Mouse (Mus musculus) small intestine, adult 2 months (tissue): ENCODE measurements around the gene Acvr1. TPM values are rescaled to one million over a fixed set of nuclear protein-coding genes. Genes with fewer than 3 reads are reported as not detected.
A peak's percentile ranks its signal among the peaks of the same experiment; 100 is the strongest.

ENCODE experiments used
- H3K27ac ChIP-seq: fragments of 200-500 bp; 2 replicates; pipeline ENCODE4 v1.5.1; 2012; ENCODE audit warnings: low read depth, low read length, control low read depth, inconsistent platforms; ENCODE audit not compliant: insufficient read depth
- H3K27me3 ChIP-seq: fragments of 200-500 bp; 2 replicates; pipeline ENCODE4 v1.6.1; 2012; ENCODE audit warnings: mild to moderate bottlenecking, moderate library complexity, low read length, inconsistent platforms; ENCODE audit not compliant: control insufficient read depth, insufficient read depth
- H3K36me3 ChIP-seq: fragments of 200-500 bp; 2 replicates; pipeline ENCODE4 v1.6.1; 2012; ENCODE audit warnings: mild to moderate bottlenecking, low read length, control low read depth, inconsistent platforms; ENCODE audit not compliant: control insufficient read depth, insufficient read depth
- H3K4me1 ChIP-seq: fragments of 200-500 bp; 2 replicates; pipeline ENCODE4 v1.6.1; 2012; ENCODE audit warnings: low read length, inconsistent platforms, mixed read lengths; ENCODE audit not compliant: control insufficient read depth, insufficient read depth, insufficient read length
- H3K4me3 ChIP-seq: fragments of 200-500 bp; 2 replicates; pipeline ENCODE4 v1.5.1; 2012; ENCODE audit warnings: low read depth, mild to moderate bottlenecking, control low read depth, inconsistent platforms, low read length, moderate library complexity
- CTCF ChIP-seq: fragments of 200-500 bp; IDR thresholded peaks from 2 replicates; pipeline ENCODE4 v1.5.1; 2012; ENCODE audit warnings: low read depth, mild to moderate bottlenecking, control low read depth, inconsistent platforms, low read length, moderate library complexity, mixed read lengths; ENCODE audit not compliant: insufficient replicate concordance, insufficient read length; ENCODE audit errors: extremely low read depth
- POLR2A ChIP-seq: fragments of 200-500 bp; IDR thresholded peaks from 2 replicates; pipeline ENCODE4 v1.6.1; 2012; ENCODE audit warnings: low read depth, mild to moderate bottlenecking, control low read depth, inconsistent platforms, low read length, moderate library complexity
- WGBS: fragments of 180-500 bp; shearing (Covaris S2); methylation state at CpG from one replicate; pipeline ENCODE4 v1.1.7; 2018; 5-methylcytosine and 5-hydroxymethylcytosine counted together
- polyA plus RNA-seq: library from polyadenylated mRNA; depleted of rRNA; stranded (reverse); fragments of >200 nt; gene quantifications from 2 replicates; pipeline ENCODE4 v1.2.3, GENCODE M21; 2012

The Acvr1 gene
- polyA plus RNA-seq, 1 experiment = 3.1 TPM

DNA sequence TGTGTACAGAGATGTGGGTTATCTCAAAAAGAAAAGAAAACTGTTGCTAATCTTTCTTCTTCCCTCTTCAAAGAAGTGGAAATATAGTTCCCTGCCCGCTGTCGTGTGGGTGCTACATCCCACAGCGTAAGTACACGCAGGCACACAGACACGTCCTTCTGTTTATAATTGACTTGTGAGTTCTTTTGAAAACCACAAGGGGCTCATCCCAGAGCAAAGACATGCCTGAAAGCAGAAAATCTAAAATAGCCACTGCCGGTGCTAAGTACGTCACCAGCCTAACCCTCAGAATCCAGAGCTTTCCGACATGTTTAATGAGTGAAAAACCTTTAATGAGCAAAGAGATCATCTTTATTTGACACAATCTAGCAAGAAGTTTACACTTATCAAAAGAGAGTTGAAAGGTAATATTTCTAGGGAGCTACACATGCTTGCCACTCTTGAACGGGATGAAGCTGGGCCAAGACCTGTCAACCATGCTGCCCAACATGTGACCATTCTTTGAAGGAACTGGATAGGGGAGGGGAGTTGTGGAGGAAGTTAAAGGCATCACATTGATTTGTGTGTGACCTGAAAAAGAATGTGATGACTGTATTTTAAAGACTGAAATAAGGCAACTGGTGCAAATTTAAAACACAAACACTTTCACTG, 85.4 kb downstream of the Acvr1 start:
- no peaks in the 10 kb centered on the region for H3K36me3 ChIP-seq
- H3K4me3 ChIP-seq = no peak overlapping the region
- H3K4me1 ChIP-seq = peaks cover 19% of the 10 kb centered on the region; the same call in 1 of the 2 replicates
- 80% methylated on average over 9 of the region's 9 CpGs for WGBS
- no peaks in the 10 kb centered on the region for H3K27me3 ChIP-seq
- TF ChIP-seq POLR2A = no peak
- TF ChIP-seq CTCF = no peak
- no peak overlapping the region for H3K27ac ChIP-seq

DNA sequence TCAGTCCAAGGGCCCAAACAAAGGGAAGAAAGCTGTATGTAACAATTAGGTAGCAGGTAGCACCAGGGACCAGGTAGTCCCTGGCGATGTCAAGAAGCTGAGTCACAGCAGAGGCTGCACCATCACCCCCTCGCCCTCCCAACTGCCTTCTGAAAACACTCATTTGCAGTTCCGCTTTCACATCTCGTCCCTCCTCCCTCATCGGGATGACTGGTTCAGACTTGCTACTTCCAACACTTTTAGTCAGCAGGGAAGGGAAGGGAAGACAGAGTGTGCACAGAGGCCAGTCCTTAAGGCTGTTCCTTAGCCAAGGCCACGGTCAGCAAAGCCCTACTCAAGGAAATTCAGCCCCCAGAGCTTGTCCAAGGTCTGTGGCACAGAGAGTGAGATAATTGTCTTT, 86.2 kb downstream of the Acvr1 start:
- H3K27me3 ChIP-seq = no peaks in the 10 kb centered on the region
- TF ChIP-seq CTCF (no peak), POLR2A (no peak)
- peaks cover 6% of the 10 kb centered on the region for H3K36me3 ChIP-seq
- 74% methylated on average over 6 of the region's 6 CpGs for WGBS
- peaks cover 13% of the 10 kb centered on the region; the same call in 1 of the 2 replicates for H3K4me1 ChIP-seq
- H3K27ac ChIP-seq = no peak overlapping the region
- no peak overlapping the region for H3K4me3 ChIP-seq

- Histone ChIP-seq H3K27ac (no peak overlapping the region), H3K27me3 (no peaks in the 10 kb centered on the region), H3K4me3 (no peak overlapping the region), H3K4me1 (peaks cover 4% of the 10 kb centered on the region; the same call in 1 of the 2 replicates), H3K36me3 (peaks cover 9% of the 10 kb centered on the region)
- WGBS = 88% methylated on average over 10 of the region's 10 CpGs
- no peak for TF ChIP-seq CTCF
- TF ChIP-seq POLR2A = no peak
Measured at GRCm38 (mm10) chr2:58479536-58479935, 87.4 kb downstream of the Acvr1 start.

- Histone ChIP-seq H3K27ac (no peak overlapping the region), H3K4me3 (no peak overlapping the region), H3K36me3 (peaks cover 14% of the 10 kb centered on the region), H3K4me1 (no peaks in the 10 kb centered on the region), H3K27me3 (no peaks in the 10 kb centered on the region)
- WGBS = 90% methylated on average over 4 of the region's 4 CpGs
- TF ChIP-seq POLR2A (no peak), CTCF (no peak)
Measured at GRCm38 (mm10) chr2:58478144-58478543, 88.8 kb downstream of the Acvr1 start.

GRCm38 (mm10) chr2:58476956-58477715, 89.8 kb downstream of the Acvr1 start:
- WGBS = 58% methylated on average over 12 of the region's 12 CpGs
- H3K27me3 ChIP-seq = no peaks in the 10 kb centered on the region
- TF ChIP-seq CTCF = peak; percentile 70; the same call in 1 of the 2 replicates
- no peak for TF ChIP-seq POLR2A

DNA sequence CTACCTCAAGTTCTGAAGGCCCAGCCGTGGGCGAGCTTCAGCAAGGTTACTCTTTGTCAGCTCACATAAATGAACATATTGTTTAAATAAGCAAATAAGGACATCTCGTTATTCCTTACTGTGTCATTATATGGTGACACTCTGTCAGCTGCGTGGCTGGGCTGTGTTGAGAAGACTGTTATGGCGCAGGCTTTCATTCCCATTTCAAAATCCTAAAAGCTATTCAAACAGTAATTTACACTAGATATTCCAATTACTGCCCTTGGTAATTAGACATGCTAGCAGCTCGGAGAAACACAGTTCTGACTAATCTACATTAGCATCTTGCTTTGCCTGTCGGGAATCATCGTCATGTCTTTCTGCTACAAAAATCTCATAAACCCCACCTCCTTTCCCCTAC, 91.4 kb downstream of the Acvr1 start:
- H3K4me1 ChIP-seq = no peaks in the 10 kb centered on the region
- TF ChIP-seq CTCF (no peak), POLR2A (no peak)
- WGBS = 93% methylated on average over 8 of the region's 8 CpGs
- peaks cover 14% of the 10 kb centered on the region for H3K36me3 ChIP-seq
- H3K27me3 ChIP-seq = no peaks in the 10 kb centered on the region
- no peak overlapping the region for H3K4me3 ChIP-seq
- no peak overlapping the region for H3K27ac ChIP-seq

More at GRCm38 (mm10) chr2:58476956-58477715, 89.8 kb downstream of the Acvr1 start:
- Histone ChIP-seq H3K27ac (no peak overlapping the region), H3K4me3 (no peak overlapping the region), H3K4me1 (no peaks in the 10 kb centered on the region), H3K36me3 (peaks cover 14% of the 10 kb centered on the region)

GRCm38 (mm10) chr2:58470290-58470689, 96.7 kb downstream of the Acvr1 start:
- WGBS = 90% methylated on average over 7 of the region's 7 CpGs
- no peak overlapping the region for H3K4me3 ChIP-seq
- no peaks in the 10 kb centered on the region for H3K4me1 ChIP-seq
- H3K27me3 ChIP-seq = no peaks in the 10 kb centered on the region
- peaks cover 35% of the 10 kb centered on the region for H3K36me3 ChIP-seq
- H3K27ac ChIP-seq = no peak overlapping the region
- no peak for TF ChIP-seq POLR2A
- no peak for TF ChIP-seq CTCF
